Mouse (Mus musculus): Measurements from ENCODE around the gene Wscd1.
"Not testable (repeated sequence)": the region's sequence is repeated elsewhere in the genome, so short reads cannot be mapped to it uniquely, and the experiment has no call there.

The Wscd1 gene

GRCm38 (mm10) chr11:71769744-71770143 lies 20.0 kb downstream of the Wscd1 start:
- DNase-seq (ENCODE audit: low spot score): no peak

- DNase-seq (ENCODE audit: low spot score): peak; percentile 75
Measured at GRCm38 (mm10) chr11:71770479-71770878, 20.8 kb downstream of the Wscd1 start.

GRCm38 (mm10) chr11:71771074-71771473 lies 21.4 kb downstream of the Wscd1 start:
- DNase-seq (ENCODE audit: low spot score): peak; percentile 59

- no peak for DNase-seq (ENCODE audit: low spot score)
Measured at GRCm38 (mm10) chr11:71772056-71772455, 22.3 kb downstream of the Wscd1 start.

- no peak for DNase-seq (ENCODE audit: low spot score)
Measured at GRCm38 (mm10) chr11:71772802-71773201, 23.1 kb downstream of the Wscd1 start.

- no peak for DNase-seq (ENCODE audit: low spot score)
Measured at GRCm38 (mm10) chr11:71773986-71774767, 24.5 kb downstream of the Wscd1 start.

- DNase-seq (ENCODE audit: low spot score): no peak
Measured at GRCm38 (mm10) chr11:71775056-71775455, 25.3 kb downstream of the Wscd1 start.

- DNase-seq (ENCODE audit: low spot score): no peak
Measured at GRCm38 (mm10) chr11:71779642-71780041, 29.9 kb downstream of the Wscd1 start.

GRCm38 (mm10) chr11:71781737-71782354 lies 32.1 kb downstream of the Wscd1 start:
- DNase-seq (ENCODE audit: low spot score): no peak

GRCm38 (mm10) chr11:71785499-71785898 lies 35.8 kb downstream of the Wscd1 start:
- DNase-seq (ENCODE audit: low spot score): no peak

GRCm38 (mm10) chr11:71788209-71788608 lies 38.5 kb downstream of the Wscd1 start:
- no peak for DNase-seq (ENCODE audit: low spot score)

GRCm38 (mm10) chr11:71790227-71790626 lies 40.5 kb downstream of the Wscd1 start:
- DNase-seq (ENCODE audit: low spot score): no peak

- DNase-seq (ENCODE audit: low spot score): no peak
Measured at GRCm38 (mm10) chr11:71799206-71799605, 49.5 kb downstream of the Wscd1 start.

- DNase-seq (ENCODE audit: low spot score): no peak
Measured at GRCm38 (mm10) chr11:71808521-71808920, 58.8 kb downstream of the Wscd1 start.

- DNase-seq (ENCODE audit: low spot score): no peak
Measured at GRCm38 (mm10) chr11:71811828-71812227, 62.1 kb downstream of the Wscd1 start.

- DNase-seq (ENCODE audit: low spot score): no peak
Measured at GRCm38 (mm10) chr11:71812921-71813320, 63.2 kb downstream of the Wscd1 start.

GRCm38 (mm10) chr11:71814511-71814910 lies 64.8 kb downstream of the Wscd1 start:
- no peak for DNase-seq (ENCODE audit: low spot score)

GRCm38 (mm10) chr11:71815326-71815725 lies 65.6 kb downstream of the Wscd1 start:
- no peak for DNase-seq (ENCODE audit: low spot score)

- no peak for DNase-seq (ENCODE audit: low spot score)
Measured at GRCm38 (mm10) chr11:71816918-71817317, 67.2 kb downstream of the Wscd1 start.

- DNase-seq (ENCODE audit: low spot score): no peak
Measured at GRCm38 (mm10) chr11:71817341-71817740, 67.6 kb downstream of the Wscd1 start.

- DNase-seq (ENCODE audit: low spot score): no peak
Measured at GRCm38 (mm10) chr11:71818111-71818510, 68.4 kb downstream of the Wscd1 start.

GRCm38 (mm10) chr11:71819901-71820300 lies 70.2 kb downstream of the Wscd1 start:
- DNase-seq (ENCODE audit: low spot score): no peak

- DNase-seq (ENCODE audit: low spot score): peak; percentile 21
Measured at GRCm38 (mm10) chr11:71820847-71821246, 71.1 kb downstream of the Wscd1 start.

- DNase-seq (ENCODE audit: low spot score): not testable (repeated sequence)
Measured at GRCm38 (mm10) chr11:71821526-71821925, 71.8 kb downstream of the Wscd1 start.
